Mouse (Mus musculus) frontal cortex, postnatal 25 days (tissue): ENCODE results near the gene Slc25a27.

Experiments used
- DNase-seq, 2 experiments: peaks; one replicate each; pipeline ENCODE4 v3.0.0; 2022; ENCODE audit warnings: low spot score in 2 of 2

Slc25a27 gene

GRCm38 (mm10) chr17:43666576-43667289, at the start of gene Slc25a27:
Slc25a27 (minus strand) TSS chr17:43667214.
- DNase-seq, result peak; percentile 64 to 77

DNA sequence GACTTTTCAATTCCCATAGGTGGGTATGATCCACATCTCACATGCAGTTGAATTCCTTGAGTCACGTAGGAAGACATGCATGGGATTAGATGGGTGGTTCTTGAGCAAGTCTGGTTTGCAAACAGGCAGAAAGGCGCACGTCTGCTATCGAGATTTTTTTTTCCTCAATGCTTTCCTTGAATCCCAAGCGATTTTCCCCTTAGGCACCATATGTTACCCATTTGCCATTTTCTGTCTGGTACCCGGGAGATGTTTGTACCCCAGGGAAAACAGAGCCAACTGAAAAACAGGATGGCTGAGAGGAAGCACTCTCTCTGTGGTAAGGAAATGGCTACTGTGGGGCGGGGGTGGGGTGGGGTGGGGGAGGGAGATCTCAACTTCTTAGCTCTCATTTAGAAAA, 49.6 kb upstream of the Slc25a27 start:
- DNase-seq, result no peak

DNA sequence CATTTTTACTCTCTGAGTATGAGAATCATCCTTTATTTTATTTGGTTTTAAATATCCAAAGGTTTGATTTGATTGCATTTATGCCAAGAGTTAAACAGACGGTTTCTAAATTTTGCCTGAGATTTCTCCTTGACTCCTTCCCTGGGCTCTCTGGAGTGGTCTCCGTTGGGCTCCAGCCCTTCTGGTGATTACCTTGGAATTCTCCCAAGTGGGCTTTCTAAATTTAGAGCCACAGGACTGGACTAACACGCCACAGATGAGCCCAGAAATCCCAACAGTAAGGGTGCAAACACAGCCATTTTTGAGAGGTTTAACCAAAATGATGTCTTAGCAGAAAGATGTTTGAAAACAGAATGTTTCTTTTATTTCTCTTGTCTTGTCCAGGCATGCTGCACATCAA, 47.2 kb upstream of the Slc25a27 start:
- no peak for DNase-seq

DNA sequence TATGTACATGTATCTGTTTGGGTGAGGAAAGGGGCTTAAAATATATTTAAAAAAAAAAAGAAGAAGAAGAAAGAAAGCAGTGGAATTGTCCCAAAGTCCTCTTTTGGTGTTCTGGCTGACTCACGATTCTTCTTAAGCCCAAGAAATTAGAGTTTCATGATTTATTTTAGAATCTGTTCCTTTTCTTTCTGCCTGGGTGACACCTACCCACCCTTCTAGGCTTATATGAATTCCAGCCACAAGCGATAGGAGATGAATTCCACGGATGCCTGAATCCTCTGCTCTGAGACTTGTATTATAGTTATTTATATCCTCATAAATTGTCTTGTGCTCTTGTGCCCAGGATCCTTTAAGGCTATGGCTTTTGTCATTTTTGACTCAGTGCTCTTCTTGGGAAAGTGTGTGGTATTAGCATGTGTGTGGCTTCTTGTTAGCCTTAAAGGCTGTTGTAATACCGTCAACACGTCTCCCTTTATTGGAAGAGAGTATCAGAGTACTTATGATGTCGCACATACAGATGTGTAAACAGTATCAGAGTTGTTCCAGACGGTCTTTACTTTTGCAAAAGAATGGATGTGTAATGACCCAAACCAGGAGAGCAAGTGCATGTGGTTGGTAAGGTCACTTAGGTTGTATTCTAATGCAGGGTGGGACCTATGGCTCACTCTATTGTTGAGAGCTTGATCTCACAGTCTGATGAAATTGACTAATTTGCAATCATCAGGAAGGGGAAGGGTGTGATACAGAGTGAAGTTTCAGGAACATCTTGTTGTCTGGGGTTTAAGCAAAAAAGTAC, 44.7 kb upstream of the Slc25a27 start:
- no peak for DNase-seq

GRCm38 (mm10) chr17:43707254-43707653, 40.2 kb upstream of the Slc25a27 start:
- DNase-seq, result no peak

DNA sequence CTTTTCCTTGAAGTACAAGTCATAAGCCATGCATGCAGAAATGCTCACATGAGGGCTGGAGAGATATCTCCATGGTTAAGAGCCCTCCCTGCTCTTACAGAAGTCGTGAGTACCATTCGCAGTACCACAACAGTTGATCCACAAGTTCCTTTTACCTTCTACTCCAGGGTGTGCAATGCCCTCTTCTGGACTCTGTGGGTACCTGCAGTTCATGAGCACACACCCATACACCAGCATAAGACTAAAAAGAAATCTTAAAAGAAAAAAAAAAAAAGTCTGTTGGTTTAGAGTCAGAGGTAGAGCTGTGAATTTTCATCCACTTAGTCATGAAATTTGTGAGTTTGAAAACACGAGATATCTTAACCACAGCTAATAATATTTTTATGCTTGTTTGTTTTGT, 39.7 kb upstream of the Slc25a27 start:
- DNase-seq, result no peak

DNA sequence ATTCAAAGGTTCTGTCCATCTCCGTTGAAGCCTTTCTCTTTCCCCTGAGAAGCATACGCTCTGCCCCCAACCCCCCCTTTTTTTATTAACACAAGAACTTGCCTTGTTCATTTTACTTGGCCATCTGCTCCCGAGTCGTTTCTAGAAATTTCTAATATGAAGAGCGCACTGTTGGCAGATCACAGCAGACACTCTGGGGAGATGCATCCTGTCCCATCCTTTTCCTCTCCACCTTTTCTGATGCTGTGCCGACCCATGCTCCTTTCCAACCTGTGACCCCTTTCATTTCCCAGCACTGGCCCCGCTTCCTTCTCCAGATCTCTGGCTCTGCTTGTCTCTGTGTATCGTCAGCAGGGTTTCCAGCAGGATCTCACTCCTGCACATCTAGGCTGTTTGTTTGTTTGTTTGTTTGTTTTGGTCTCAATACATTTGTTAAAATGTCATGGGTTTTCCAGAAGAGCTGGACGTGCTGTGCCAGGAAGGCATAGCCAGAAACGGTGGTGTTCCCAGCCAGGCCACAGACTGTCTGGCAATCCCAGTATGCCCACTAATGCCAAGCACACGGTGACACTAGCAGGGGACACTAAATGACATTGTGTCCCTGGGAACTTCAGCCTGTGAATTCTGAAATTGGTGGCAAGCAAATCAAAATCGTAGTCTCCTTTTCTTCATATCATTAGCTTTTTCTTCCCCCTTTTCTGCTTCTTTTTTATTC, 37.4 kb upstream of the Slc25a27 start:
- DNase-seq, result no peak

DNA sequence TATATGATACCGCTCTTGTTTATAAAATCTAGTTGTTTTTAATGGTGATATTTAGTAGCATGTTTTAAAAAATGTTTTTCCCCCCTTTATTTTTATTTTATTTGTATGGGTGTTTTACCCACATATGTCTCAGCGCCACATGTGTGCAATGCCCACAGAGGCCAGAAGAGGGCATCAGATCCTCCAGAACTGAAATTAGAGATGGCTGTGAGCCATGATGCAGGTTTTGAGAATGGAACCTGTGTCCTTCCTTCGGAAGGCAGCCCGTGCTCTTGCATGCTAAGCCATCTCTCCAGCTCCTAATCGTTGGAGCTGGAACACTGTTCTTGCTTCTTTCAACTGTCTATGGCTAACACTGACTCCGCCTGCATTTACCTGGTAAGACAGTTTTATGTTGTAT, 34.0 kb upstream of the Slc25a27 start:
- DNase-seq, result peak; percentile 41 to 52

DNA sequence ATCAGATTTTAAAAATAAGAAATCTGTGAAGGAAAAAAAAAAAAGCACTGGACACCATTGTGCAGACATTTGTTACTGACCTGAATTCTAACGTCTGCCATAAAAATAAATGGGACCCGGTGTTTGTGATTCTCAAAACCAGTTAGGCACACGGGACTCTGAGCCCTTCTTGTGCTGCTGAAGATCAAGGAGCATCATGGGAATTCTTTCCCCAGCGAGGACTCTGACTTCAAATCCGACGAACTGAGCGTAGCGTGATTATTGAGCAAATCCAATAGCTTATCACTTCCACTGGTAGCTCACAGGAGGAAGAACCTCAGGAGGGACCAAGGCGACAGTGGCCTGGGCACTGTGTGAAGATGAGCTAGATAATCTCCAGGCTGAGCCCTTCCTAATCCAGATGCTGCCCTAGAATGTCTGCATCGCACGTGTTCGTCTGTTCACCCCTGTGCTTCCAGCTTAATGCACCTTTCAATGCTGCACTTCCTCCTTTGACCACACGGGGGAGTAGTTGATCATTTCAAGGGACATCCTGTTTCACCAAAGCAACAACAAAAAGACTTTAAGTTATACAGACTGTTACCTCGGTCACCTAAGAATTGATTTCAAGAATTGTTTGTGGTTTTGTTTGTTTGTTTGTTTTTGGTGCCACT, 32.1 kb upstream of the Slc25a27 start:
- DNase-seq, result peak; percentile 78 to 79

- no peak for DNase-seq
Observed at GRCm38 (mm10) chr17:43689591-43689990, 22.6 kb upstream of the Slc25a27 start.

DNA sequence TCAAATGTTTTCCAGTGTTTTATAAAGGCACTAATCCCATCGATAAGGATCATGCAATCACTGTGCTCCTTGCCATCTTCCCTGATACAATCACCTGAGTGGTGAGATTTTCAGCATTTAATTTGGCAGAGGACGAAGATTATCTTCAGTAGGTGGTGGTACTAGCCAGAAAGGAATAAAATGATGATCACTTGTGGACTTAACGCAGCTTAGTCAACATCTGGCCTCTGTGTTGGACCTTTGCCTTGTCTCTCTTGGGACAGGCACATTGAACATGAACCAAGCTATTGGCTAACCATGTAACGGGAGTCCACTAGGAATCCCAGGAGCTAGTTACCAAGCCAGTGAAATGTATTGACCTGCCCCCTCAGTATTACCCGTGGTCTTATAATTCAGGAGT, 17.6 kb upstream of the Slc25a27 start:
- DNase-seq, result no peak

DNA sequence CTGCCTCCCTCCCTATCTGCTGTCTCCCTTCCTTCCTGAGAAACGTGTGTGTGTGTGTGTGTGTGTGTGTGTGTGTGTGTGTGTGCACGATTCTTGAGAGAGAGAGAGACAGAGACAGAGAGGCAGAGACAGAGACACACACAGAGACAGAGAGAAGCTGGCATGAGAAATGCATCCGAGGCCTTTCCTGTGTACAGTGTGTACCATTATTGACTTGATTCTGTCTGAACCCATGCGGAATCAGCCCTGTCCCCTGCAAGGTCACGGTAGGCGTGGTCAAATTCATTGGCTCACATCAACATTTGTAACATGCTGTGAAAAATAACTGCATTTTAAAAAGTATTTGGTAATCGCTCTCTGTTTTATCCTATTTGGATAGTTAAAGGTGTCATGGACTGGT, 17.1 kb upstream of the Slc25a27 start:
- DNase-seq, result no peak

- no peak for DNase-seq
Observed at GRCm38 (mm10) chr17:43677317-43677716, 10.3 kb upstream of the Slc25a27 start.

- no peak for DNase-seq
Observed at GRCm38 (mm10) chr17:43676241-43676640, 9.2 kb upstream of the Slc25a27 start.

DNA sequence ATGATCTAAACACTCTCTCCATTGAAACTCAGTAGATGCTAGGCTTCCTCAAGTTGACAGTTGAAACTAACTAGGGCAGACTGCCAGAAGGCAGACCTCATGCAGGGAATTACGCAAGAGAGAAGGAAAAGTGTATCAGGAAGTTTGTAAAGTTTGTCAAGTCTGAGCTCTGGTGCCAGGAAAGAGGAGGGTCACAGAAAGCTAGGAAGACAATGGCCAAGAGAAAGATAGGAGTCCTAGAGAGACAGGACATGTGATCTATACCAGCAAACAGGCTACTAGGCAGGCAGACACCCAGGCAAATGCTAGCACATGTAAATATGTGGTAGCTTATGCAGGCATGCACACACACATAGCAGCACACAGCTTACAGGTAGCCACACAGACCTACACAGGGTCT, 8.2 kb upstream of the Slc25a27 start:
- DNase-seq, result no peak

DNA sequence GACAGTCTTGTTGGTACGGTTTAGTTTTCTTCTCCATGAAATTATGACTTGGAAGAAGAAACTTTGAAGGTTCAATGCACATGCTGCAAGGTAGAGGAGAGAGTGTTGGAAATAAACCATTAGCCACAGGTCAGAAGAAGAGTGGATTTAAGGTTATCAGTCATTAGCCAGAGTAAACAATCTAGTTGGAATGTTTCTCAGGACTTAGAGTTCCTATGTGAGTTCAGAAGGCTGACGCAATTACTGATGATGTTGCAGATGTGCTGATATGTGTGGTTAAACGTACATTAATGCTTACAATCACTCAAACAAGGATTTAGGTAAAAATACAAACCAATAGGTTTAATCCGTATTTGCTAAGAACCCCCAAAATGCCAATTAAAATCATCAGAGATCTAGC, 4.9 kb upstream of the Slc25a27 start:
- DNase-seq, result no peak

DNA sequence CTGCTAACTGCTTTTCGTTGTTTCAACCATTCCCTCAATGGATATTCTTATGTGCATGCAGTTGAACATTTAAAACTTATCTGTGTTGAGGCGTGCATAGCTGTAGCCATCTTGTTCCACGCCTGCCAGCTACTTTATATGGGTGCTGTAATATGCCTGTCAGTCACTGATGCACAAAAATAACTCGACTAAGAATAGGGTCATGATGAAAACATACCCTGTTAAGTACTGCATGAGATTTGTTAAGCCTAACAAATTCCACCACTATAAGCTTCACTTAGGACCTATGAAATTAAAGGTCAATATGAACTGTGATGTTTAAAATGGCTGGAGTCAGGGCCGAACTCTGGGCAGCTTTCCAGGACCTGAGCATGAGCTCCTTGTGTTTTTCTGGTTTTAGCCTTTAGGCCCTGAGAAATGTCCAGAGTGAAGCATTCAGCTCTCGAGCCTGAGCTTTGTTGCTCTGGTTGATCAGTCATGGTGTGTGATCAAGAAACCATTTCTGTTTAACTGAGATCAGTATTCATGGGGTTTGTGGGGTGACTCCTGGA, 2.2 kb upstream of the Slc25a27 start:
- no peak for DNase-seq

DNA sequence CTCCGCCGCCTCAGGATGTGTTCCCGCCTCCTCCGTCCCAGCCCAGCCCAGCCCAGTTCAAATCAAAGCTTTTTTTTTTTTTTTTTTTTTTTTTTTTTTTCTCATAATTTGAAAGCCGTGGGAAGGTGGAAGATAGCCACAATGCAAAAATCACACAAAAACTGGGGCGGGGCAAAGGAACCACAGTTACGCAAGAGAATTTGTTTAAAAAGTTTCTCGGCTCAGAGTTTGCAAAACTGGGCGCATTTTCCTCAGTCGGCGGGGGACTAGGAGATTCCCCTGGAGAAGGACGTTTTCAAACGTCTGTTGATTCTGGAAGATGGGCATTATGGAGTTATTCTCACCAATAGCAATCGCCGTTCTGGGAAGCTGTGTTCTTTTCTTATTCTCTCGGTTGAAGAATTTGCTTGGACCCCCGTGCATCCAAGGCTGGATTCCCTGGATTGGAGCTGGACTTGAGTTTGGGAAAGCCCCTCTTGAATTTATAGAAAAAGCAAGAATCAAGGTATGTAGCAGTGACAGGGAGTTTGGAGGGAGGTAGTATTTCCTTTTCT, 353 bp upstream of the Slc25a27 start, which contains the start of gene Cyp39a1:
TSS of gene Cyp39a1 (plus strand) at position 136 of the 554 bp plus-strand sequence.
- no peak for DNase-seq

DNA sequence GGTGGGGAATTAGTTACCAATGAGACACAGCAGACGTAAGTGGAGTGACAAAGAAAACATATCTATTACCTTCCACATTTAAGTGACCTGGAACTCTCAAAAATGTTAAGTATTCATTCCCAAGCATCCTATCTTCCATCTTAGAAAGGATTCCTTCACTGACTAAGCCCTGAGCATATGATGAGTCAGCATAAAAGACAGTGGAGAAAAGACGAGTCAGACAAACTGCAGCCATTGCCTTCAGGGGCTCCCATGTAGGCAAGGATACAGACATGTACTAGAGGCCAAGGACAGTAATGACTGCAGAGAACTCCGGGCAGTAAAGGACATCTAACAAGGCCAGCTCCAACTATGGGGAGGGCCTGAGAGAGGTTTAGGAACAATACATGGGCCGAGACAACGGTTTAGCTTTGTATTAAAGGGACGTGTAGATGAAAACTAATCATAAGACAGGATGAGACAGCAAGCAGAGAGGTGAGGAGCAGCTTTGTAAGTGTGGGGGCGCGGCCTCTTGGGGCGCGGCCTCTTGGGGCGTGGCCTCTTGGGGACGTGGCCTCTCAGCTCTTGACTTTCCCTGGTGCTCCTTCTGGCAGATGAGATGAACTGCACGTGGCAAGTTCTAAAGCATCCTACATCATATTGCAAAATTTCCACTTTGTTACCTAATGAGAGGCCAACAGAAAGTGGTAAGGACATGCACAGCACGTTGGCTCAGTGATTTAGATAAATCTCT, 15.5 kb downstream of the Slc25a27 start:
- no peak for DNase-seq

DNA sequence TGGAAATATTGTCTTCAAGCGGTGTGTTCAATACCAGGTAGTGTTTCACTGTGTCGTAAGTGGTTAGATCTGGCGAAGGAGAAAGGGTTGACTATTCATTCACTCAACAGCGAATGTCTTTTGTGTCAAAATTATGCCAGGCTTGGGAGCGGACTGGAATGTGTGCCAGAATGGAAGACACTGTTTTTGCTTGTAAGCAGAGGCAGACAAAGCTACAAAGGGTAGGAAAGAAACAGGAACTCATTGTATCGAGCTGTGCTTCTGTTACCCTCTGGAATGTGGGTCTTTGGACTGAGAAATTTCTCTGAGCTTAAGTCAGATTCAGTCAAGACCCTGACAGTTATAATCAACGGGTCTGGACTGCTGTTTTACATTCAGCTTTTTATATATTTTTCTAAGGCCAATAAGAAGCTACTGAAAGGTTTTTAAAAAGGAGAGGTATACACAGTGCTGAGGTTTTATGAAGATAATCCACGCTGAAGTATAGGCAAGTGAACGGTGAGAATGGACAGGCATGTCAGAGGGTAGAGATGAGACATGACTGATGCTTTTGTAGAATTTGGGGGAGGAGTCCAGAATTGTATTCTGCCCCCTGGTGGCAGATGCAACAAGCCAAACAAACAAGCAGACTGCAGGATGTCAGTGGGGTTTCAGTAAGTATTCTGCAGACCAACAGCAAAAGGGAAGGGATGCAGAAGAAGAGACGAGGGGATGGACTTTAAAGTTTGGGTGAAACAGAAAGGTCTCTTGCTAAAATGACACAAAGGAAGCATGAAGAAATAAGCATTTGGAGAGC, 17.2 kb downstream of the Slc25a27 start:
- no peak for DNase-seq
